Mouse (Mus musculus): ENCODE measurements at regions not wholly inside any gene's neighbourhood (a gene's known extent, or its start where the extent isn't known, plus 50 kb on each side); places are given as distances from the start of the nearest gene placed in this dataset.

DNA sequence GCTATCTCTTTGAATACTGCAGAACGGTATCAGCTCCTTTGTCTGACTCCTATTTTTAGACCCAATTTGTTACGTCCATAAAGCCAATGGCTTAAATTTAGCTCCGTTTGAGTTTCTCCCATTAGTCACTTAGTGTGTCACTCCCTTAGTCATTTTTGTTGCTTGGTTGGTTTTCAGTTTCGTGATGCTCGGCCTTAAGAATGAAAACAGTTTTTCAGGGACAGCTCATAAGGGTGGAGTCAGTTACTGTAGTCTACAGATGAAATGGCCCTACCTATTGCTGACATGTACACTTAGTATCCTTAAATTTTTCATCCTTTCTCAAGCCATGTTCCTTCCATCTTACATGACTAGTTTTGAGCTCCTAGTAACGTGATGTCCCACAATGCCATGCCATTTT lies 54.5 kb upstream of the Cerkl start:
- no peak for TF ChIP-seq CTCF (IDR thresholded peaks at IDR 0.05; ENCODE audit: low read depth)
- no peak for TF ChIP-seq EP300 (IDR thresholded peaks at IDR 0.05; ENCODE audit: low read depth)

Measured in heart, postnatal 0 days (tissue).